Mouse (Mus musculus): ENCODE data around the gene Nup88.

DNA sequence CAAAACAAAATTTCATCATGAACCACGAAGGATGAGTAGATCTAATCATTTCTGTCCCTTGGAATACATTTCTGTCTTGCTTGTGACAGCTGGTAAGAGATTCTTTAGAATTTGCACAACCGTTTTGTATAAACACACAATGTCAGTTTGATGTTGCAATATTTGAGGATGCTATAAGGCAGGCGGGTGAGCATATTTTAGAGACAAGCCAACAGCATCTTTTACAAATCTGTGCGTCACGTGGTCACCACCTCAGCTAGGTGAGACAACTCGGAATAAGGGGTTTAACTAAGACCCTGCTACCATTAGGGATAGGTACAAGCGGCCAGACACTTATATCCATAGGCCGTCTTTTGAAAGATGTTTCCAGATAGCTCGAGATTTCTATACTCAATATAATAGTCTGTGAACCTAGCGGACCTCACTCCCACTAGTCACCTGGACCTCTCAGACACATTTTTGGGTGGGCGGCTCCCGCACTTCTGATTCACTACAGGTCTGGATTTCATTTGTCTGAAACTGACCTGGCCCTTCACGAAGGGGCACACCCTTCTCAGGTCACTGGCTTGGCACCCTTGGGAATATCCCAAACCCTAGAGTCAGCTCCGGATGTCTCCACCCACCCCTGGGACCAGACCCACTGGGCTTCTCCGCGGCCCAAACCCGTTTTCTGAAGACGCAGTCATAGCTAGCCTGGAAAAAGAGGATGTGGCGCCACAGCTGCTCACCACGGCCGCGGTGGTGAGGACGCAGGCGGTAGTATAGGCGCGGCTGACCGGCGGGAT lies 48.8 kb upstream of the Nup88 start:
- TF ChIP-seq CTCF (IDR thresholded peaks at IDR 0.05; ENCODE audit: borderline replicate concordance, extremely low read depth, insufficient read depth, insufficient read length) (no peak), POLR2A (IDR thresholded peaks at IDR 0.05; ENCODE audit: borderline replicate concordance, extremely low read depth, insufficient read depth, insufficient read length, poor library complexity, severe bottlenecking) (no peak)
